Mouse (Mus musculus): Measurements from ENCODE around the gene Mief2.

GRCm38 (mm10) chr11:60706696-60707480 lies 21.3 kb upstream of the Mief2 start:
- TF ChIP-seq CTCF (IDR thresholded peaks at IDR 0.05; ENCODE audit: low read depth, low read length) = no peak
- no peak for TF ChIP-seq EP300 (IDR thresholded peaks at IDR 0.05; ENCODE audit: insufficient read depth, low read depth, low read length)
- no peak for TF ChIP-seq POLR2A (IDR thresholded peaks at IDR 0.05; ENCODE audit: insufficient read depth, low read length)

Data from ES-Bruce4 (cell line).